Mouse (Mus musculus): Measurements from ENCODE around the gene Prrg4.

DNA sequence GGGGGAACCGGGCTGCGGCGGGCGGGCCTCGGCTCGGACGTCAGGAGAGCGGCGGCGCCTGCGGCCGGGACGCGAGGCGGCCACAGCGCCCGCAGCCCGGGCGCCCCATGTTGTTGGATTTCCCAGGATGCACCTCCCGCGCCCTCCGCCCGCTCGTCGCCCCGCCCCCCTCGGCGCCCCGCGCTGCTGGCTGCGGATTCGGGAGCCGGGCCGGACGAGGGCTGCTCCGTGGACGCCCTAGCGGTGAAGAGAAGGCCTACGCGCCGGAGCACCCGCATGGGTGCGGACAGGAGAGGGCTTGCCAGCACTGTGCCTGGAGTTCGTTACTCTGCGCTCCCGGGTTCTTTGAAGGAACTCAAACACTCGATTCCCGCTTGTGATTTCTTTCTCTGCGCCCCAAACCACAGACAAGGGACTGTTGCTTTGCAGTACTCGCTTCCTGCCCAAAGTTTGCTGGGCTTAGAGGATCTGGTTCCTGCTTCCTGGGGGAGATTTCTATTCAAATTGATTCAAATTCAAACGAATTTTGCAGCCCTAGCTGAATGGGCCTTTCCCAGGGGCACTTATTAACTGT is 32.7 kb downstream of the Prrg4 start:
- TF ChIP-seq TAL1 (IDR thresholded peaks at IDR 0.05; ENCODE audit: low read length) (no peak), GATA1 (IDR thresholded peaks at IDR 0.05; ENCODE audit: low read length) (no peak)
